12 mouse cellular contexts compared by ENCODE assay signal in the genomic region with DNA sequence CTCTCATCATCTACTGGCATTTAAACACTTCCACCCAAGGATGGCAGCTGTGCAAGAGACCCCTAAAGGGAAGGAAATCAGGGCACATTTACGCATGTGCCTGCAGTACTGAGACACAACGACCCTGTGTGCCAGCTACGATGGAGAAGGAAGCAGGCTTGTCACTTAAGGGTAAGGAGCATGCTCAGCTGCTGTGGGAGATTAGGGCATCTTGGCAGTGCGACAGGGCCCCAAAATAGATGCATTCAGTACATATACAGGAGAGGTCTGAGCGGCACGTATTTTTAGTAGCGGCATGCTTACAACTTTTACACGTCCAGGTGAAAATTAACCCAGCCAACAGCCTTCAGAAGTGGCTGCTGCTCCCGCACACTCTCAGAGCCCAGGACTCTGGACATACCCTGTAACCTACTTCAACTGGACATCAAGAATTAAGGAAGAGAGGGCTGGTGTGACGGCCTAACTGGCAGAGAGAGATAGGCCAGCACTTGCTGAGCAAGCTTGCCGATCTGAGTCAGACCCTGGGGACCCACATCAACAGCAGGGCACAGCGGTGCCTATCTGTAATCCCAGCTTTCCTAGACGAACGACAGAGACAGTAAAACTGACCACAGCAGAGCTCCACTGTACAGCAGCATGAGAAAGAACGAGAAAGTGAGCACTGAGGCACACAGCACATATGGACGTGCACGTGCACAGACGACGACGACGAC. TPM values are rescaled to one million over a fixed set of nuclear protein-coding genes. Genes with fewer than 3 reads are reported as not detected.
DNase-seq lines count a peak whose midpoint lies in the region; ATAC-seq and TF ChIP-seq lines count a peak whose summit lies in the region.
"Had no signal": no experiment of that assay in that cellular context is flagged by ENCODE, and none has a peak within 500 bp of the region (broad histone marks: within the 10 kb centered on the region; RNA-seq: fewer than 3 reads in every experiment).

No protein-coding gene starts in this region.

- no peak overlapping the region for H3K4me2 ChIP-seq in midbrain, embryonic 13.5 days (replicated peaks)
- H3K4me2 ChIP-seq in midbrain, embryonic 11.5 days = no peak overlapping the region
- H3K4me2 ChIP-seq in heart, embryonic 15.5 days = peak overlapping the region; percentile 50
- H3K4me2 ChIP-seq in neural tube, embryonic 15.5 days = no peak overlapping the region
- H3K4me2 ChIP-seq: embryonic facial prominence, embryonic 13.5 days had no signal

- no peak for TF ChIP-seq CTCF in cerebellum, adult 2 months (IDR thresholded peaks at IDR 0.05; ENCODE audit: borderline replicate concordance, insufficient read depth, low read depth, low read length)

- no peak for TF ChIP-seq POLR2A in cerebellum, adult 2 months (IDR thresholded peaks at IDR 0.05; ENCODE audit: borderline replicate concordance, insufficient read depth, low read length)

- H3K36me3 ChIP-seq in midbrain, embryonic 13.5 days = peaks cover 11% of the 10 kb centered on the region; the same call in 1 of the 2 replicates
- H3K36me3 ChIP-seq in midbrain, embryonic 11.5 days (ENCODE audit: control insufficient read depth, insufficient read depth, low read length) = no peaks in the 10 kb centered on the region
- H3K36me3 ChIP-seq in heart, embryonic 15.5 days = no peaks in the 10 kb centered on the region
- H3K36me3 ChIP-seq in neural tube, embryonic 15.5 days = peaks cover 4% of the 10 kb centered on the region; the same call in 1 of the 2 replicates

- no peak for ATAC-seq in midbrain, embryonic 13.5 days
- ATAC-seq in midbrain, embryonic 11.5 days (ENCODE audit: low FRiP score) = no peak
- ATAC-seq in heart, embryonic 15.5 days (replicated peaks; ENCODE audit: insufficient number of reproducible peaks, insufficient read depth, low FRiP score, low read depth) = peak; percentile 78
- ATAC-seq in neural tube, embryonic 15.5 days (ENCODE audit: low FRiP score) = no peak
- ATAC-seq: inflammation-experienced regulatory T-cells, adult 6 months had no signal

- no peak overlapping the region for H3K4me3 ChIP-seq in cerebellum, adult 2 months (replicated peaks; ENCODE audit: insufficient read depth, low read depth, low read length)
- no peak overlapping the region for H3K4me3 ChIP-seq in midbrain, embryonic 13.5 days (replicated peaks)
- no peak overlapping the region for H3K4me3 ChIP-seq in midbrain, embryonic 11.5 days (ENCODE audit: low read depth, low read length)
- no peak overlapping the region for H3K4me3 ChIP-seq in heart, embryonic 15.5 days
- no peak overlapping the region for H3K4me3 ChIP-seq in neural tube, embryonic 15.5 days (replicated peaks)
- H3K4me3 ChIP-seq: embryonic facial prominence, embryonic 13.5 days had no signal

- no peak overlapping the region for H3K9ac ChIP-seq in midbrain, embryonic 13.5 days (replicated peaks)
- no peak overlapping the region for H3K9ac ChIP-seq in midbrain, embryonic 11.5 days (ENCODE audit: low read length)
- H3K9ac ChIP-seq in heart, embryonic 15.5 days = peak overlapping the region; percentile 38
- H3K9ac ChIP-seq in neural tube, embryonic 15.5 days (replicated peaks) = no peak overlapping the region
- H3K9ac ChIP-seq: embryonic facial prominence, embryonic 13.5 days had no signal

- no peaks in the 10 kb centered on the region for H3K9me3 ChIP-seq in midbrain, embryonic 13.5 days
- H3K9me3 ChIP-seq in midbrain, embryonic 11.5 days (ENCODE audit: control insufficient read depth, low read length) = no peaks in the 10 kb centered on the region
- H3K9me3 ChIP-seq in heart, embryonic 15.5 days (replicated peaks) = no peaks in the 10 kb centered on the region
- H3K9me3 ChIP-seq in neural tube, embryonic 15.5 days (replicated peaks) = no peaks in the 10 kb centered on the region
- H3K9me3 ChIP-seq: embryonic facial prominence, embryonic 13.5 days had no signal

- peak; percentile 65 to 70 for DNase-seq in cerebellum, adult 2 months
- DNase-seq in cerebellum, postnatal 14 days = no peak
- no peak for DNase-seq in midbrain, embryonic 11.5 days (ENCODE audit: low spot score, missing footprints)
- no peak for DNase-seq in kidney, adult 18-20 months
- DNase-seq in thymus, postnatal 14 days = no peak

- 24% methylated on average over 21 of the region's 21 CpGs for WGBS in cerebellum, adult 2 months
- 79% methylated on average over 21 of the region's 21 CpGs for WGBS in midbrain, embryonic 13.5 days
- 86% methylated on average over 21 of the region's 21 CpGs for whole genome bisulfite sequencing in midbrain, embryonic 11.5 days
- WGBS in heart, embryonic 15.5 days = 36% methylated on average over 21 of the region's 21 CpGs
- WGBS in neural tube, embryonic 15.5 days = 58% methylated on average over 21 of the region's 21 CpGs

- H3K27ac ChIP-seq in cerebellum, adult 2 months (ENCODE audit: insufficient read depth, low read length) = peak overlapping the region; percentile 70
- peak overlapping the region; percentile 44; the same call in 1 of the 2 replicates for H3K27ac ChIP-seq in midbrain, embryonic 13.5 days
- no peak overlapping the region for H3K27ac ChIP-seq in midbrain, embryonic 11.5 days (ENCODE audit: low read depth, low read length)
- peak overlapping the region; percentile 98 for H3K27ac ChIP-seq in heart, embryonic 15.5 days
- H3K27ac ChIP-seq in neural tube, embryonic 15.5 days (replicated peaks) = peak overlapping the region; percentile 38; the same call in 1 of the 2 replicates
- H3K27ac ChIP-seq: embryonic facial prominence, embryonic 13.5 days had no signal

- peaks cover 59% of the 10 kb centered on the region for H3K4me1 ChIP-seq in cerebellum, adult 2 months (ENCODE audit: control insufficient read depth, insufficient read depth, low read length)
- peaks cover 66% of the 10 kb centered on the region for H3K4me1 ChIP-seq in midbrain, embryonic 13.5 days (replicated peaks)
- peaks cover 9% of the 10 kb centered on the region for H3K4me1 ChIP-seq in midbrain, embryonic 11.5 days (ENCODE audit: control insufficient read depth, insufficient read depth, low read length)
- H3K4me1 ChIP-seq in heart, embryonic 15.5 days (replicated peaks) = peaks cover 71% of the 10 kb centered on the region
- peaks cover 67% of the 10 kb centered on the region for H3K4me1 ChIP-seq in neural tube, embryonic 15.5 days

- H3K27me3 ChIP-seq in cerebellum, adult 2 months (ENCODE audit: control insufficient read depth, insufficient read depth, low read length) = no peaks in the 10 kb centered on the region
- H3K27me3 ChIP-seq in midbrain, embryonic 13.5 days = no peaks in the 10 kb centered on the region
- no peaks in the 10 kb centered on the region for H3K27me3 ChIP-seq in midbrain, embryonic 11.5 days (ENCODE audit: control insufficient read depth, insufficient read depth, low read length)
- H3K27me3 ChIP-seq in heart, embryonic 15.5 days = no peaks in the 10 kb centered on the region
- H3K27me3 ChIP-seq in neural tube, embryonic 15.5 days (replicated peaks) = no peaks in the 10 kb centered on the region
- H3K27me3 ChIP-seq: embryonic facial prominence, embryonic 13.5 days had no signal

RNA-seq across cellular contexts. Expression of gene Nudt3, which starts 19.6 kb away (rescaled TPM):
- polyA plus RNA-seq in cerebellum, adult 2 months (2012; rRNA removed) = 336 and 366 TPM in 2 replicates
- 223 and 227 TPM in 2 replicates for polyA plus RNA-seq in midbrain, embryonic 13.5 days (2015; fragmentation: Nextera tagmentation; extraction: Ambion mirVana)
- 44.5 and 46.0 TPM in 2 replicates for polyA plus RNA-seq in midbrain, embryonic 11.5 days (2014; fragmentation: Nextera tagmentation; extraction: Ambion mirVana)
- polyA plus RNA-seq in heart, embryonic 15.5 days (2015; fragmentation: Nextera tagmentation; extraction: Ambion mirVana) = 132 and 145 TPM in 2 replicates
- polyA plus RNA-seq in neural tube, embryonic 15.5 days (2015; fragmentation: Nextera tagmentation; extraction: Ambion mirVana) = 229 and 253 TPM in 2 replicates

RNA-seq across cellular contexts. Expression of gene RPS10-NUDT3, which starts 31.3 kb away (rescaled TPM):
- polyA plus RNA-seq in cerebellum, adult 2 months (2012; rRNA removed) = 0.16 TPM in 2 replicates
- polyA plus RNA-seq in midbrain, embryonic 13.5 days (2015; fragmentation: Nextera tagmentation; extraction: Ambion mirVana) = not detected in 2 replicates
- not detected in 2 replicates for polyA plus RNA-seq in midbrain, embryonic 11.5 days (2014; fragmentation: Nextera tagmentation; extraction: Ambion mirVana)
- not detected in 2 replicates for polyA plus RNA-seq in heart, embryonic 15.5 days (2015; fragmentation: Nextera tagmentation; extraction: Ambion mirVana)
- not detected in 2 replicates for polyA plus RNA-seq in neural tube, embryonic 15.5 days (2015; fragmentation: Nextera tagmentation; extraction: Ambion mirVana)
- polyA plus RNA-seq: embryonic facial prominence, embryonic 13.5 days; inflammation-experienced regulatory T-cells, adult 6 months; liver, adult 2 months; testis, adult 2 months had no signal

RNA-seq across cellular contexts. Expression of gene Rps10, which starts 32.8 kb away (rescaled TPM):
- polyA plus RNA-seq in cerebellum, adult 2 months (2012; rRNA removed) = 479 and 488 TPM in 2 replicates
- 570 and 610 TPM in 2 replicates for polyA plus RNA-seq in midbrain, embryonic 13.5 days (2015; fragmentation: Nextera tagmentation; extraction: Ambion mirVana)
- polyA plus RNA-seq in midbrain, embryonic 11.5 days (2014; fragmentation: Nextera tagmentation; extraction: Ambion mirVana) = 845 and 859 TPM in 2 replicates
- polyA plus RNA-seq in heart, embryonic 15.5 days (2015; fragmentation: Nextera tagmentation; extraction: Ambion mirVana) = 506 and 536 TPM in 2 replicates
- 483 and 558 TPM in 2 replicates for polyA plus RNA-seq in neural tube, embryonic 15.5 days (2015; fragmentation: Nextera tagmentation; extraction: Ambion mirVana)

RNA-seq across cellular contexts. Expression of gene AI413582, which starts 38.1 kb away (rescaled TPM):
- 98.9 and 104 TPM in 2 replicates for polyA plus RNA-seq in cerebellum, adult 2 months (2012; rRNA removed)
- 33.4 and 36.8 TPM in 2 replicates for polyA plus RNA-seq in midbrain, embryonic 13.5 days (2015; fragmentation: Nextera tagmentation; extraction: Ambion mirVana)
- 14.8 and 20.2 TPM in 2 replicates for polyA plus RNA-seq in midbrain, embryonic 11.5 days (2014; fragmentation: Nextera tagmentation; extraction: Ambion mirVana)
- polyA plus RNA-seq in heart, embryonic 15.5 days (2015; fragmentation: Nextera tagmentation; extraction: Ambion mirVana) = 14.5 and 23.0 TPM in 2 replicates
- polyA plus RNA-seq in neural tube, embryonic 15.5 days (2015; fragmentation: Nextera tagmentation; extraction: Ambion mirVana) = 70.8 and 74.9 TPM in 2 replicates

RNA-seq across cellular contexts. Expression of gene Hmga1, which starts 47.4 kb away (rescaled TPM):
- 124 and 133 TPM in 2 replicates for polyA plus RNA-seq in cerebellum, adult 2 months (2012; rRNA removed)
- polyA plus RNA-seq in midbrain, embryonic 13.5 days (2015; fragmentation: Nextera tagmentation; extraction: Ambion mirVana) = 120 and 124 TPM in 2 replicates
- 354 and 406 TPM in 2 replicates for polyA plus RNA-seq in midbrain, embryonic 11.5 days (2014; fragmentation: Nextera tagmentation; extraction: Ambion mirVana)
- 95.0 and 152 TPM in 2 replicates for polyA plus RNA-seq in heart, embryonic 15.5 days (2015; fragmentation: Nextera tagmentation; extraction: Ambion mirVana)
- polyA plus RNA-seq in neural tube, embryonic 15.5 days (2015; fragmentation: Nextera tagmentation; extraction: Ambion mirVana) = 129 and 207 TPM in 2 replicates

Comparison
In these comparisons a context has a peak if more than half of its experiments do, and no peak if none do; other contexts are left out.
1. DNase-seq: peak in cerebellum, adult 2 months (2 of 2); none in cerebellum, postnatal 14 days (0 of 2), midbrain, embryonic 11.5 days (single experiment), kidney, adult 18-20 months (single experiment) and thymus, postnatal 14 days (single experiment).